Mouse (Mus musculus) liver, embryonic 13.5 days (tissue): ENCODE measurements around the gene Dusp13. TPM values are rescaled to one million over a fixed set of nuclear protein-coding genes. Genes with fewer than 3 reads are reported as not detected.

ENCODE experiments used
- ATAC-seq: fragments of 200-750 bp; cut with Nextera tagmentation; 2 replicates; pipeline ENCODE4 v1.8.0; 2017; ENCODE audit warnings: low read depth, mild to moderate bottlenecking, moderate number of reproducible peaks, moderate library complexity
- DNase-seq: peaks from one replicate; pipeline ENCODE4 v3.0.0; 2022
- H3K27ac ChIP-seq: fragments of 300-500 bp; sonication (generic); 2 replicates; pipeline ENCODE4 v1.5.1; 2015; ENCODE audit warnings: moderate library complexity, mild to moderate bottlenecking, inconsistent platforms
- H3K27me3 ChIP-seq: fragments of 300-500 bp; sonication (generic); 2 replicates; pipeline ENCODE4 v1.6.1; 2015; ENCODE audit warnings: mild to moderate bottlenecking, inconsistent platforms
- H3K36me3 ChIP-seq: fragments of 300-500 bp; sonication (generic); 2 replicates; pipeline ENCODE4 v1.6.1; 2015; ENCODE audit warnings: mild to moderate bottlenecking, inconsistent platforms
- H3K4me1 ChIP-seq: fragments of 300-500 bp; sonication (generic); replicated peaks from 2 replicates; pipeline ENCODE4 v1.6.1; 2015; ENCODE audit warnings: inconsistent platforms
- H3K4me2 ChIP-seq: fragments of 300-500 bp; sonication (generic); 2 replicates; pipeline ENCODE4 v1.6.1; 2015; ENCODE audit warnings: inconsistent platforms, mild to moderate bottlenecking, moderate library complexity
- H3K4me3 ChIP-seq: fragments of 300-500 bp; sonication (generic); replicated peaks from 2 replicates; pipeline ENCODE4 v1.5.1; 2015; ENCODE audit warnings: mild to moderate bottlenecking, inconsistent platforms
- H3K9ac ChIP-seq: fragments of 300-500 bp; sonication (generic); 2 replicates; pipeline ENCODE4 v1.6.1; 2015; ENCODE audit warnings: mild to moderate bottlenecking, inconsistent platforms
- H3K9me3 ChIP-seq: fragments of 300-500 bp; sonication (generic); replicated peaks from 2 replicates; pipeline ENCODE4 v1.6.1; 2016; ENCODE audit warnings: inconsistent platforms
- WGBS: fragments of 180-500 bp; shearing (Covaris S2); methylation state at CpG from one replicate; pipeline ENCODE4 v1.1.7; 2015; ENCODE audit not compliant: insufficient replicate concordance; 5-methylcytosine and 5-hydroxymethylcytosine counted together
- polyA plus RNA-seq: library from polyadenylated mRNA; unstranded; fragments of >200 nt; fragmentation: Nextera tagmentation; extraction: Ambion mirVana; gene quantifications from 2 replicates; pipeline ENCODE4 v1.2.1, GENCODE M21; 2015

Gene Dusp13
- polyA plus RNA-seq, 1 experiment from 2014 or later, result not detected

DNA sequence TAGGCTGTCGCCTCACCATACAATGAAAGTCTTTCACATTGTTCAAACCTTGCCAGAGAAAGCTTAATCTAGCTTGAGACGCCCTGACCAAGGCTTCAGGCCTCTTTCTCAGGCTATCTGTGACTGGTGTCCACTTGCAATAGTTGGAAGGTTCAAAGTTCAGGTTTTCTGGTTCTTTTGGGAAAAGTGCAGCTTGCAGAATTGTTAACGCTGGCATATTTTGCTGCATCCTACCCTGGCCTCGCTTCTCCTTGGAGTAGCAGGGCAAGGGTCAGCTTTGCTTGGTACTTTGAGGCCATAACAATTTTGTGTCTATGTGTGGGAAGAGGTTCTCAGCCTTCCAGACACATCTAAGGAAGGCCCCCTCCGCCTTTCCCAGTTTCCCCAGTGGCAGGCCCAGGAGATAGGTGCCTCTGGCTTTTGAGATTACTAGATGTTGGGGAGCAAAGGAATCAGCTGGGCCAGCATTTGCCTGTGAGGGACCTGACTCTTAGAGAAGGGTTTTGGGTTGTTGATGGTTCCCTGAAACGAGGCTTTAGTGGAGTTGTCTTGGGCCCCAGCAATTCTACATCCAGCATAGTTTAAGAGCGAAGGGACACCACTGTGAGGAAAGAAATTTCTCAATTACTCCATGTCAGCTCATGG is 54.7 kb downstream of the Dusp13 start:
- Histone ChIP-seq H3K36me3 (no peaks in the 10 kb centered on the region), H3K4me1 (peaks cover 13% of the 10 kb centered on the region), H3K9me3 (peaks cover 3% of the 10 kb centered on the region; the same call in 1 of the 2 replicates), H3K9ac (no peak overlapping the region), H3K27ac (no peak overlapping the region), H3K27me3 (no peaks in the 10 kb centered on the region), H3K4me3 (no peak overlapping the region), H3K4me2 (no peak overlapping the region)
- ATAC-seq, result no peak
- WGBS, result 58% methylated on average over 7 of the region's 7 CpGs
- peak; percentile 57 for DNase-seq

DNA sequence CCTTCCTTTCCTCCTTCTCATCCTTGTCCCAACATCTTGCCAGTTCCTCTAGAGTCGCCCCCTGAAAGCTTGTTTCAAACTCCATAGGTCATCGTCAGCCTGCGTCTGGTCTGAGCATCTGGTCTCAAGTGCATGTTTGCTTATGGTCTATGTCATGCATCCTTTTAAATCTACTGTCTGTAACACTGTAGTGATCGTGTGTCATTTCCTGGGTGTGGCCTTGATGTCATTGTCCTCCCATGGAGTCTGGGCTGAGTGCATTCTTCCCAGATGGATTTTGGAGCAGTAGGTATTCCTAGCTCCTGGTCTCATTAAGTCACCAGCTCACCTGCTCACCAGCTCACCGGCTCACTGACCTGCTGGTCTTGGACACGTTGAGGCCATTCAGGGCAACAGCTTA is 56.0 kb downstream of the Dusp13 start:
- Histone ChIP-seq H3K4me3 (no peak overlapping the region), H3K27me3 (no peaks in the 10 kb centered on the region), H3K27ac (no peak overlapping the region), H3K9ac (no peak overlapping the region), H3K4me2 (no peak overlapping the region), H3K36me3 (no peaks in the 10 kb centered on the region), H3K4me1 (peaks cover 13% of the 10 kb centered on the region), H3K9me3 (peaks cover 3% of the 10 kb centered on the region; the same call in 1 of the 2 replicates)
- DNase-seq, result no peak
- ATAC-seq, result no peak
- 53% methylated on average over 6 of the region's 6 CpGs for WGBS

DNA sequence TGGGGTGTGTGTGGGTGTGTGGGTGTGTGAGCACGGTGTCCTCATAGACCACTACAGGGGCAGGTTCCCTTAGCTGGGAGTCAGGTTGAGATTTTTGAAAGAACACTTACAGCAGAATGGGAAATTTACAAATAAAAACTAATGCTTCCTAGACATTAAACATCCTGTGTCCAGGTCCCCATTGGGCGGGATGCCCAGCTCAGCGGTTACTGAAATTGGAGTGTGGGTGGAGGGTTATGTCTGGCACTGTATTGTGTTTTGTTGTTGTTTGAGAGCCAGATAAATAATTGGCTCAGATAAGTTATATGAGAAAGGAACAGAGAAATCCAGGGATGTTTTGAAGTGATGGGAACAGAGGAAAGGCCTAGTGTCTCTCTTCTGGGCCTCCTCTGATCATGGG is 59.9 kb downstream of the Dusp13 start:
- H3K9ac ChIP-seq, result no peak overlapping the region
- no peak overlapping the region for H3K4me2 ChIP-seq
- H3K27me3 ChIP-seq, result peaks cover 28% of the 10 kb centered on the region
- no peak overlapping the region for H3K27ac ChIP-seq
- no peak for ATAC-seq
- no peak overlapping the region for H3K4me3 ChIP-seq
- peaks cover 9% of the 10 kb centered on the region; the same call in 1 of the 2 replicates for H3K4me1 ChIP-seq
- no peaks in the 10 kb centered on the region for H3K36me3 ChIP-seq
- WGBS, result 69% methylated on average over 3 of the region's 3 CpGs
- H3K9me3 ChIP-seq, result peaks cover 3% of the 10 kb centered on the region; the same call in 1 of the 2 replicates
- no peak for DNase-seq

DNA sequence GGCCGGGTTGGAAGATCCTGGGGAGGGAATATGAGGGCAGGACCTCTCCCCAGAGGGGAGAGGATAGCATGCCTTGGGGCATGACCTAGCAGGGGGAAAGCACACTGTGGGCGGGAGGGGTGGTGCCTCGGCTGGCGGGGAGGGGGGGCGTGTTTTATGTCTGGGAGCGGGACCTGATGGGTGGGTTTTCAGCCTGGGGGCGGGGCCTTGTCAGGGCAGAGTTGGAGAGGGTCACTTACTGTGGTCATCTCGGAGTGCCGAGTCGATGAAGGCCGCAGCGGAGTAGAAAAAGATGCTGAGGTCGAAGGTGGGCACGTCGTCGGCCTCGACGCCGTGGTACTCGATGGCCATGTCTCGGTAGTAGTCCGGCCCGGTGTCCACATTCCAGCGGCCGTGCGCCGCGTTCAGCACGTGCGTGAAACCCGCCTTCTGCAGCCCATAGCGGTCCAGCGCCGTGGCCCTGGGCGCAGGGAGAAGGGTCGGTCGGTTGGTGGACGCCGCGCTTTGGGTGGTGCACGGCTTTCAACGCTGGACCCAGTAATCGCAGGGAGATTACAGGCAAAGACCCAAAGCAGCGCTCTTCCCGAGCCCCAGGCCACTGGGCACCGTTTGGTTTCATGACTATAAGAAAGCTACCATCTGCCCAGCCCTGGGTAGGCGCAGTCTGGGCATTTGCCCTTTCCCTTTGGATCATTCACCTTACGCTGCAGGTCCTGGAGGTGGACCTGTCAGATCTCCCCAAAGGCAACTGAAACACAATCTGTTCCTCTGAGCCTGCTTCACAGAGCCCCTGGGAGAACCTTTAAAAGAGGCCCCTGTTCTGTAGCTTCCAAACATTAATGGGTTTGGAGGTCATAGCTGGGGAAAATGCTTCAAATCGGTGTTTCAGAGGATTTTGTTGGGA is 64.4 kb downstream of the Dusp13 start:
- H3K36me3 ChIP-seq, result no peaks in the 10 kb centered on the region
- DNase-seq, result no peak
- peak overlapping the region; percentile 56 for H3K4me2 ChIP-seq
- no peak overlapping the region for H3K9ac ChIP-seq
- H3K27me3 ChIP-seq, result peaks cover 44% of the 10 kb centered on the region
- no peak overlapping the region for H3K27ac ChIP-seq
- no peaks in the 10 kb centered on the region for H3K9me3 ChIP-seq
- peak overlapping the region; percentile 27 for H3K4me3 ChIP-seq
- H3K4me1 ChIP-seq, result peaks cover 15% of the 10 kb centered on the region
- 10% methylated on average over 49 of the region's 49 CpGs for WGBS
- no peak for ATAC-seq

DNA sequence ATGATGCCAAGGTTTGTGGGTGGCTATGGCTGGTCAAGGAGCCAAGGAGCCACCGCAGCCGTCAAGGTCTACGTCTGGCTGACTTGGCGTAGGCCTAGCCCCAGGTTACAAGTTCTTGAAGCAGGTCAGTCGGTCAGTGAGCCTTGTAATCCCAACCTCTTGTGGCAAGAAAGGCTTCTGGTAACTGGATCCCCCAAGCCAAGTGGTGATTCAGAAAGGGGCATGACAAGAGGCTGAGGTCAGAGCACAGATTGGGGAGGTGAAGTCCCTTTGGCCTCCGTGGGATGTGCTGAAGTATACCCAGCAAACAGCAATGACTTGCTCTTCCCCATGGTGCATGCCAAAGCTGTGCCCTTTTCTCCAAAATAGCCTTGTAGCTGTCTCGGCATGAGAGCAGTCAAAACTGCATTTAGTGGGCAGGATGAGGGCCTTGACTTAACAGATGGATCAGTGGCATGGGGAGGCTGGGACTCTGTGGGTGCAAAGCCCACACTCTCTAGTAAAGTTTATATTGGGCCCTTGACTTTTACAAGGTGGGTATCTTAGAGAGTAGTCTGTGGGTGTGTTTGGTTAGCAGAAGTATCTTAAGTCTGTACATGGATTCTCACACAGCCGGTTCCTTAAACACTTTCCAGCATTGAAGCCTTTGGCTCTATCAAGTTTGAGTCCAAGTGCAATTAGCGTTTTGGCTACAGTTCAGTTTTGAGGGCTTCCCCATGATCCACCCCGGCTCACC is 65.4 kb downstream of the Dusp13 start:
- peaks cover 15% of the 10 kb centered on the region for H3K4me1 ChIP-seq
- DNase-seq (no peak), ATAC-seq (no peak)
- no peaks in the 10 kb centered on the region for H3K36me3 ChIP-seq
- H3K4me3 ChIP-seq, result no peak overlapping the region
- no peak overlapping the region for H3K4me2 ChIP-seq
- H3K27me3 ChIP-seq, result peaks cover 44% of the 10 kb centered on the region
- WGBS, result 76% methylated on average over 10 of the region's 10 CpGs
- H3K9me3 ChIP-seq, result no peaks in the 10 kb centered on the region
- H3K9ac ChIP-seq, result no peak overlapping the region
- no peak overlapping the region for H3K27ac ChIP-seq

DNA sequence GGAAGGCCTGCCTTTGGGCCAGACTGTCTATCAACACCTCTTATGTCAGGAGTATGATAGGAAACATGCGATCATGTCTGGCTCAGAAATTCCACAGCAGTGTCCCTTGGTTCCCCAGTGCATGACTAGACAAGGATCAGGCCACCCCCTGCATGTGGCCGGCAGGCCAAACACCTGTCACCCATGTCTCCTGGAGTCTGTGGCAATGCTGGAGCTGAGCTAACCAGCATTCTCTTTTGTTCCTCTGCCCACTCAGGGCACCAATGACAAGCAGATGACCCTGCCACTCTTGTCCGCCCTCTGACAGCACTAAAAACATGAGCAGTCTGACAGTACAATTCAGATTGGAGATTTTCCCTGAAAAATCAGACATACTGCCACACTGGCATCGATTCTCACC is 67.1 kb downstream of the Dusp13 start:
- H3K4me3 ChIP-seq, result no peak overlapping the region
- H3K27me3 ChIP-seq, result peaks cover 42% of the 10 kb centered on the region
- no peak overlapping the region for H3K4me2 ChIP-seq
- peaks cover 17% of the 10 kb centered on the region for H3K4me1 ChIP-seq
- no peaks in the 10 kb centered on the region for H3K36me3 ChIP-seq
- 77% methylated on average over 4 of the region's 4 CpGs for WGBS
- no peak overlapping the region for H3K27ac ChIP-seq
- no peak for ATAC-seq
- H3K9ac ChIP-seq, result no peak overlapping the region
- H3K9me3 ChIP-seq, result no peaks in the 10 kb centered on the region
- DNase-seq, result no peak

Other genes with a start within 250 kb of the Dusp13 start
- not detected in 2 replicates for gene Dupd1, start 36.6 kb downstream of the Dusp13 start, polyA plus RNA-seq
- 3.7 and 4.9 TPM in 2 replicates for gene Samd8, start 650 bp downstream of the Dusp13 start, polyA plus RNA-seq
- gene Vdac2, start 74.1 kb upstream of the Dusp13 start, polyA plus RNA-seq, result 173 and 189 TPM in 2 replicates
- 30.6 and 34.1 TPM in 2 replicates for gene Comtd1, start 97.8 kb upstream of the Dusp13 start, polyA plus RNA-seq
- 0.82 and 1.4 TPM in 2 replicates for gene Zfp503, start 238.4 kb upstream of the Dusp13 start, polyA plus RNA-seq